Mouse (Mus musculus) heart, adult 18-20 months (tissue): Measurements from ENCODE around the gene Adamts3. TPM values are rescaled to one million over a fixed set of nuclear protein-coding genes. Genes with fewer than 3 reads are reported as not detected.
A peak's percentile ranks its signal among the peaks of the same experiment; 100 is the strongest.

Experiments used
- DNase-seq, 2 experiments: peaks; one replicate each; pipeline ENCODE4 v3.0.0; 2021 to 2022; ENCODE audit warnings: mixed read lengths in 1 of 2
- total RNA-seq, 2 experiments: library from RNA; stranded (reverse); gene quantifications; 2 replicates each; pipeline ENCODE4 v1.2.3; 2021

Adamts3 gene
- total RNA-seq, 2 experiments from 2014 or later: 3.5 to 4.4 TPM

- DNase-seq: no peak
Measured at GRCm38 (mm10) chr5:89711116-89711859, 171.8 kb downstream of the Adamts3 start.

GRCm38 (mm10) chr5:89709459-89709858, 173.7 kb downstream of the Adamts3 start:
- no peak for DNase-seq

GRCm38 (mm10) chr5:89704264-89704663, 178.9 kb downstream of the Adamts3 start:
- peak; percentile 22 to 41 for DNase-seq

GRCm38 (mm10) chr5:89701241-89702007, 181.7 kb downstream of the Adamts3 start:
- peak; percentile 29 to 47 for DNase-seq

GRCm38 (mm10) chr5:89687826-89688225, 195.3 kb downstream of the Adamts3 start:
- no peak for DNase-seq

- DNase-seq: peak; percentile 9 to 66
Measured at GRCm38 (mm10) chr5:89679871-89680536, 203.1 kb downstream of the Adamts3 start.

- DNase-seq: no peak
Measured at GRCm38 (mm10) chr5:89678148-89678547, 205.0 kb downstream of the Adamts3 start.

GRCm38 (mm10) chr5:89674066-89674848, 208.9 kb downstream of the Adamts3 start:
- no peak for DNase-seq

GRCm38 (mm10) chr5:89672950-89673349, 210.2 kb downstream of the Adamts3 start:
- DNase-seq: no peak

- no peak for DNase-seq
Measured at GRCm38 (mm10) chr5:89654327-89654726, 228.8 kb downstream of the Adamts3 start.

- no peak for DNase-seq
Measured at GRCm38 (mm10) chr5:89653862-89654261, 229.3 kb downstream of the Adamts3 start.

GRCm38 (mm10) chr5:89646940-89647339, 236.2 kb downstream of the Adamts3 start:
- DNase-seq: no peak

GRCm38 (mm10) chr5:89635434-89635833, 247.7 kb downstream of the Adamts3 start:
- DNase-seq: no peak

- no peak for DNase-seq
Measured at GRCm38 (mm10) chr5:89631599-89631998, 251.5 kb downstream of the Adamts3 start.
